Mouse (Mus musculus): ENCODE data around the gene Cd300ld3.

Gene Cd300ld3

DNA sequence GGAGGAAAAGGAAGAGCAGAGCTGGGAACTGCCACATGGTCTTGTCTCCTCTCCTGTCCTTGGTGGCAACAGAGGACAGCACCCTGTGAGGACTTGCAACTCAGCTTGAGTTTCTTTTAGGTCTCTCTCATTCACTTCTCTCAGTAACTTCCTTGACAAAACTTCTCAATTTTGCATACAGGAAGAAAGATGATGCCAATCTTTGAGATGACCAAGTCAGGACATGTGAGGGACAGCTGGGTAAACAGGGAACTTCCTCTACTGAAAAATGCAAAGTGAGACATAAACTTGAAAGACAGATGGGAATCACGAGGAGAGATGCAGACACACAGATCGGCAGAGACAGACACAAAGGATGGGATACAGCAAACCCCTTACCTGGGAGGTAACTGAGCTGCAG lies at the start of gene Cd300ld3:
Gene Cd300ld3, minus strand, starts transcription at position 151 of the 400 bp plus-strand sequence.
- no peak for DNase-seq (ENCODE audit: low spot score)

GRCm38 (mm10) chr11:115092140-115092539 lies 43.9 kb upstream of the Cd300ld3 start:
- no peak for DNase-seq (ENCODE audit: low spot score)

DNA sequence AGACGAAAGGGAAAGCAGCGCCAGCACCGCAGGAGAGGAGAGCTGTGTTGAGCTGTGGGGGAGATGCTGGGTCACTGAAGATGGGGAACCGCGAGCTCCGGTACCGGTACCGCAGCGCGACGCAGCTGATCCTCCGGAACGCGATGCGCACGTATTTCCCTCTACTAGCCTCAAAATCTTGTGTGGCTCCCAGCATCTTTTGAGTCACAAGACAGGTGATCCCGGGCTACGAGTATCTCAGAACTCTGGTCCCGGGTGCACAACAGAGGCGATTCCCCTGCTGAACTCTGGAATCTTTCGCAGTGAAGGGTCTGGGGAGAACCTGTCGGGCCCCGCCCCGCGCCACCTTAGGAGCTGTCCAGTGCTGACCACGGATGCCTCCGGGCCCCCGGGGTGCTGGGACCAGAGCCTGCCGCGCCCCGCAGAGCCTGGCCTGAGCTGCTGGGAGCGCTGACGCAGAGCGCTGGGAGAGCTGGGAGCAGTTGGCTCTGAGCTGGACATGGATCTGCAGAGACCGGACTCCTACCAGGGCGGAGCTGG lies 43.2 kb upstream of the Cd300ld3 start, which contains the start of gene Rab37:
Gene Rab37, plus strand, starts transcription at position 70 of the 540 bp plus-strand sequence.
- peak; percentile 39 for DNase-seq (ENCODE audit: low spot score)

DNA sequence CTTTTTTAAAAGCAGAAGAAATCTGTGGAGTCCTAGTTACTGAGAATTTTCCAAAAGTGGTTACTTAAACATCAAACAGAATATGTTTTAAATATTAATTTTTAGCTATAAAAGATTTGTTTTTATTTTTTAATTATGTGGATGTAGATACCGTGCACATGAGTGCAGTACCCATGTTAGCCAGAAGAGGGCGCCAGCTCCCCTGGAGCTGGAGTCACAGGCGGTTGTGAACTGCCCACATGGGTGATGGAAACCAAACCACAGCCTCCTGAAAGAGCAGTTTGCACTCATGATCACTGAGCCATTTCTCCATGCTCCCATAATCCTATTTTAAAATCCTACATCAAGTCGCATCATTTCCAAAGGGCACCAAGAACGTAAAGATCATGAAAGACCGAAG lies 41.6 kb upstream of the Cd300ld3 start:
- DNase-seq (ENCODE audit: low spot score), result no peak

DNA sequence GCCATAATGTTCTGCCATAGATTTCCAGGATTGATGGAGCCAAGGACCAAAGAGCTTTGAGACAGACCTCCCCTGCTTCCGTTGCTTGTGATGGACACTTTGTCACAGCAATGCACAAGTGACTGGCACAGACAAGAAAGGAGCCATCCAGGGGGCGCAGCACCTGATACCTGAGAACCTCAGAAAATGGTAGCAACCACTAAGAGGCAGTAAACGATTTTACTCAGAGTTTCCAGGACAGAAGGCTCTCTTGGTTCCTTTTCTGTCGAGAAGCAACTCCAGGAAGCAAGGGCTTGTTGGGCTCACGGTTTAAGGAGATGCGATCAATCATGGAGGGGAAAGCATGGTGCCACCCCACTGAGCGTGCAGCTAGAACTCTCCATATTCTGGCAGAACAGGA lies 38.0 kb upstream of the Cd300ld3 start:
- no peak for DNase-seq (ENCODE audit: low spot score)

- no peak for DNase-seq (ENCODE audit: low spot score)
Observed at GRCm38 (mm10) chr11:115085064-115085463, 36.9 kb upstream of the Cd300ld3 start.

DNA sequence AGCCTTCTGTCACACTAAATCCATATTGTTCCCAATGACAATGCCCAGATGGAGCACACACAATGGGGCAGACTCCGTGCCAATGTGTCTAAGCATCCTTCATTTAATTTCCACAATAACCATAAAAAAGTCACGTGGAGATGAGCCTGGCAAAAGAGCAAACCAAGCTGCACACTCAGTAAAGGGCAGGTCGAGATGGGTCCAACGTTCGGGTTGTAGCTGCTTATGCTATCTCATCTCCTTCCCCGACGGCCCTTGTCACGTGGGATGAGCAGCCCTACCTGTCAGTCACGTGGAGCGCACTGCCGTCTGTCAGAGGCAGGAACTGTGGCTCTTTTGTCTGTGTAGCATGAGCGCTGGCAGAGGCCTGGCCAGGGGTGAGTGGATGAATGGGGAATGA lies 36.4 kb upstream of the Cd300ld3 start:
- DNase-seq (ENCODE audit: low spot score), result no peak

GRCm38 (mm10) chr11:115083376-115084139 lies 35.3 kb upstream of the Cd300ld3 start:
- peak; percentile 46 for DNase-seq (ENCODE audit: low spot score)

GRCm38 (mm10) chr11:115082196-115082595 lies 34.0 kb upstream of the Cd300ld3 start:
- no peak for DNase-seq (ENCODE audit: low spot score)

GRCm38 (mm10) chr11:115081373-115081772 lies 33.2 kb upstream of the Cd300ld3 start:
- DNase-seq (ENCODE audit: low spot score), result no peak

- DNase-seq (ENCODE audit: low spot score), result peak; percentile 23
Observed at GRCm38 (mm10) chr11:115080886-115081285, 32.7 kb upstream of the Cd300ld3 start.

- no peak for DNase-seq (ENCODE audit: low spot score)
Observed at GRCm38 (mm10) chr11:115078680-115079079, 30.5 kb upstream of the Cd300ld3 start.

DNA sequence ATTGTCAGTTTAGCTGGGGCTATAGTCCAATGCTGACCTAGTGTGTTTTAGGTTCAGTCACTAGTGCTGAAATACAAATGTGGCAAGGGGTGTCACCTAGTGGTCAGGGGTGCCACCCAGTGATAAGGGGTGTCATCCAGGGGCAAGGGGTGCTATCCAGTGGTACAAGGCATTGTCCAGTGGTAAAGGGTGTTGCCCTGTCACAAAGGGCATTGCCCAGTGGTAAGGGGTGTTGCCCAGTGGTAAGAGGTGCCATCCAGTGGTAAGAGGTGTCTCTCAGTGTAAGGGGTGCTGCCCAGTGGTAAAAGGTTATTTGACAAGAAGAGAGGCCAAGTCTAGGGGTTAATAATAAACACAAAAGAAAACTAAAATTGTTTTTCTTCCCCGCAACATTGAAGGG lies 29.2 kb upstream of the Cd300ld3 start:
- DNase-seq (ENCODE audit: low spot score), result no peak

DNA sequence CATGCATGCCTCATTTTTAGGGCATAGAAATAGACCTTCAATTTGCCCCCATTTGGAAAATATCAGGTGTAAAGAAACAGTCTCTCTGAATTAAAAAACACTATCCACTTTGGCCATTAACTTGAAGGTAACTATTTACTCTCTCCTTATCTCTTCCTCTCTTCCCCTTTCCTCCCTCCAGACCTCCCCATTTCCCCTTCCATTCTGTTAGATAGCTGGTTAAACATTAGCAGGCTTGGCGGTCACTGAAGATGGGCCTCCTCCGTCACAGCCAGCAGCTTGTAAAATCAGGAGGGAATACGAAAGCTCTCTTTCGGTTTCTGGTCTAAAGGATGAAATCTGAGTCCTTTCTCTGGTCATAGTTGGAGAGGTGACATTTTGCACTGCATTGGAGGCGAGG lies 27.6 kb upstream of the Cd300ld3 start:
- DNase-seq (ENCODE audit: low spot score), result no peak

DNA sequence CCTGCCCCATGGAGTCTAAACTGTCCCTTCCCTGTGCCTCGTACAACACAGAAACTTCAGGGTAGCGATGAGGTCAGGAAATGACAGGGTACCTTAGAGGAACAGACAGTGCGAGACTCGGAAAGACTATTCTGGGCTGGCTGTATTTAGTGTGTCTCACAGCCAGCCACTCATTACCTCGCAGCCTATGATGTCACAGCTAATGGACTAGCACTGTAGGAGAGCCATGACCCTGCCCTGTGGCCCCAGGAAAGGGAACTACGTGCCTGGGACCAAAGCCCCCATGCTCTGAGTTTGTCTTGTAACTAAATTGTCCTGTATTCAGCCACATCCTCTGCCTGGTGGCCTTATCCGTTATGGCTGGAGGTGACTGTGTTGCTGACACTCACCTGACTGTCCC lies 27.2 kb upstream of the Cd300ld3 start:
- no peak for DNase-seq (ENCODE audit: low spot score)

- no peak for DNase-seq (ENCODE audit: low spot score)
Observed at GRCm38 (mm10) chr11:115073002-115073401, 24.8 kb upstream of the Cd300ld3 start.

DNA sequence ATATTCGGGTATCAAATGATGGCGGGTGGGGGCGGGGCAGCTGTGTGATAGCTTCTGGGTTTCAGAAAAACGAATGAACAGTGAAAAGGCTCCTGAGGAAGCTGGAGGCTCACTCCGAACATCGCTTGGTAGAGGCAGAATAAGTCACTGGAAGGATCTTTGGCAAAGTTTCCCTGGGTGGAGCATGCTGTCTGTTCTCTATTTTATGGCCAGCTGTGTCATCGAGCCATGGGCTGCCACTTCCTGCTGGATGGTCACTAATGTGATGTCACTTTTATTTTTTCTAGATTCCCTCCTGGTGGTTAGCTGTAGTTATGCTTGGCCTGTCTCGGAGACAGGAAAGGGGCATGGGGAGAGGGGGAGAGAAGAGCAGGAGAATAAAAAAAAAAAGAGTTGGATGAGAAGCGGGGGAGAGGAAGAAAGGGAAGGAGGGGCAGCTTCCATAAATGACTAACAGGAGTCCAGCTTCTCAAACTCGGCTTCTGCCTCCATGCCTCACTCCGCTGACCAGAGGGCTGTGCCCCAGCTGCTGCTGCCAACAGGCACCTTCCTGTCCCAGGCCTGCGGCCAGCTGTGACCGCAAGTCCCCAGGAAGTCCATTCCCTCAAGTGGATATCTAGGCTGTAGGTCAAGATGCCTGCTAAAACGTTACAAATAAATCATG lies 23.6 kb upstream of the Cd300ld3 start:
- DNase-seq (ENCODE audit: low spot score), result peak; percentile 29

GRCm38 (mm10) chr11:115071015-115071551 lies 22.9 kb upstream of the Cd300ld3 start:
- DNase-seq (ENCODE audit: low spot score), result no peak

GRCm38 (mm10) chr11:115066768-115067167 lies 18.6 kb upstream of the Cd300ld3 start:
- DNase-seq (ENCODE audit: low spot score), result no peak

- no peak for DNase-seq (ENCODE audit: low spot score)
Observed at GRCm38 (mm10) chr11:115062077-115062476, 13.9 kb upstream of the Cd300ld3 start, which contains the start of gene Cd300e. Gene Cd300e, minus strand, starts transcription at chr11:115062177.

GRCm38 (mm10) chr11:115059797-115060196 lies 11.6 kb upstream of the Cd300ld3 start:
- DNase-seq (ENCODE audit: low spot score), result no peak

DNA sequence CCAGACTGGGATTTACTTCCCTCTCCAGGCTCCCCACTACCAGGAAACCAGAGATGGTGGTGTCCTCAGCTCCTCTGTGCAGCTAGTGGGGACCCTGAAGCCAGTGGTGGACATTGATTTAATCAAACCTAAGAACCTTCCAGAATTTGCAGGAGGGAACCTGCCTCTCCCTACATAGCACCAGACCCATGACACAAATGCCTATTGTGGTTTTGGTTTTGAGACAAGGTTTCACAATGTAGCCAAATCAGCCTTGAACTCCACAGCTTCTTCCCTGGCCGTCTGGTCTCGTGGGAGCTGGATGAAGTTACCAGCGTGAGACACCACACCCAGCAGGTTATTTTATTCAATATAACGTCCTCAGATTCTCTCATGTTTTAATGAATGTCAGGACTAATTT lies 10.5 kb upstream of the Cd300ld3 start:
- DNase-seq (ENCODE audit: low spot score), result no peak

- no peak for DNase-seq (ENCODE audit: low spot score)
Observed at GRCm38 (mm10) chr11:115054537-115054936, 6.3 kb upstream of the Cd300ld3 start.

Measured in ovary, postnatal 36 days (tissue).